Mouse (Mus musculus): Measurements from ENCODE around the gene Morc2a. TPM values are rescaled to one million over a fixed set of nuclear protein-coding genes. Genes with fewer than 3 reads are reported as not detected.

The Morc2a gene
- total RNA-seq, 2 experiments from 2014 or later, result 39.0 to 49.6 TPM

GRCm38 (mm10) chr11:3685431-3685830 lies 36.4 kb downstream of the Morc2a start:
- intact Hi-C loops (cut with DNase I), result no loop called here
- no peak overlapping the region for H3K4me3 ChIP-seq
- no peak for DNase-seq (ENCODE audit: extremely low spot score in 1 of 2, low spot score in 2 of 2)
- 0 out of 2 replicates have a peak overlapping the region, but pooled peaks have one; percentile 24 for H3K27ac ChIP-seq
- TF ChIP-seq CTCF (IDR thresholded peaks at IDR 0.05), result no peak

- TF ChIP-seq CTCF (IDR thresholded peaks at IDR 0.05), result no peak
- DNase-seq (ENCODE audit: extremely low spot score in 1 of 2, low spot score in 2 of 2), result no peak
- intact Hi-C loops (cut with DNase I), result no loop called here
- Histone ChIP-seq H3K27ac (peak overlapping the region; percentile 34; the same call in 1 of the 2 replicates), H3K4me3 (no peak overlapping the region)
Measured at GRCm38 (mm10) chr11:3686318-3686717, 37.3 kb downstream of the Morc2a start.

- no peak for TF ChIP-seq CTCF (IDR thresholded peaks at IDR 0.05)
Measured at GRCm38 (mm10) chr11:3686885-3687284, 37.9 kb downstream of the Morc2a start.

GRCm38 (mm10) chr11:3691746-3692145 lies 42.8 kb downstream of the Morc2a start:
- no peak for DNase-seq (ENCODE audit: extremely low spot score in 1 of 2, low spot score in 2 of 2)
- H3K4me3 ChIP-seq, result no peak overlapping the region
- H3K27ac ChIP-seq, result no peak overlapping the region
- intact Hi-C loops (cut with DNase I), result no loop called here
- TF ChIP-seq CTCF (IDR thresholded peaks at IDR 0.05), result no peak

More at GRCm38 (mm10) chr11:3686885-3687284, 37.9 kb downstream of the Morc2a start:
- intact Hi-C loops (cut with DNase I), result no loop called here
- no peak overlapping the region for H3K4me3 ChIP-seq
- peak overlapping the region; percentile 34; the same call in 1 of the 2 replicates for H3K27ac ChIP-seq
- no peak for DNase-seq (ENCODE audit: extremely low spot score in 1 of 2, low spot score in 2 of 2)

- DNase-seq (ENCODE audit: extremely low spot score in 1 of 2, low spot score in 2 of 2), result no peak
- TF ChIP-seq CTCF (IDR thresholded peaks at IDR 0.05), result peak; percentile 16; the same call in 1 of the 2 replicates
- no peak overlapping the region for H3K27ac ChIP-seq
- no peak overlapping the region for H3K4me3 ChIP-seq
- intact Hi-C loops (cut with DNase I), result loop anchor here (5.0 kb wide), 1 partner anchor 91 kb away; no protein-coding TSS in a partner anchor
Measured at GRCm38 (mm10) chr11:3696086-3696616, 47.2 kb downstream of the Morc2a start.

GRCm38 (mm10) chr11:3697441-3697840 lies 48.5 kb downstream of the Morc2a start:
- no peak overlapping the region for H3K4me3 ChIP-seq
- H3K27ac ChIP-seq, result no peak overlapping the region
- intact Hi-C loops (cut with DNase I), result loop anchor here (5.0 kb wide), 1 partner anchor 90 kb away; no protein-coding TSS in a partner anchor
- TF ChIP-seq CTCF (IDR thresholded peaks at IDR 0.05), result peak; percentile 41
- DNase-seq (ENCODE audit: extremely low spot score in 1 of 2, low spot score in 2 of 2), result no peak

- intact Hi-C loops (cut with DNase I), result no loop called here
- no peak for DNase-seq (ENCODE audit: extremely low spot score in 1 of 2, low spot score in 2 of 2)
- Histone ChIP-seq H3K4me3 (no peak overlapping the region), H3K27ac (no peak overlapping the region)
- no peak for TF ChIP-seq CTCF (IDR thresholded peaks at IDR 0.05)
Measured at GRCm38 (mm10) chr11:3703089-3703992, 54.4 kb downstream of the Morc2a start.

GRCm38 (mm10) chr11:3704404-3704803 lies 55.4 kb downstream of the Morc2a start:
- no peak overlapping the region for H3K27ac ChIP-seq
- H3K4me3 ChIP-seq, result no peak overlapping the region
- intact Hi-C loops (cut with DNase I), result no loop called here
- no peak for TF ChIP-seq CTCF (IDR thresholded peaks at IDR 0.05)
- no peak for DNase-seq (ENCODE audit: extremely low spot score in 1 of 2, low spot score in 2 of 2)

- TF ChIP-seq CTCF (IDR thresholded peaks at IDR 0.05), result no peak
Measured at GRCm38 (mm10) chr11:3707057-3707456, 58.1 kb downstream of the Morc2a start.

GRCm38 (mm10) chr11:3710203-3710602 lies 61.2 kb downstream of the Morc2a start:
- no peak for DNase-seq (ENCODE audit: extremely low spot score in 1 of 2, low spot score in 2 of 2)

More at GRCm38 (mm10) chr11:3707057-3707456, 58.1 kb downstream of the Morc2a start:
- no peak for DNase-seq (ENCODE audit: extremely low spot score in 1 of 2, low spot score in 2 of 2)
- no peak overlapping the region for H3K4me3 ChIP-seq
- intact Hi-C loops (cut with DNase I), result no loop called here
- no peak overlapping the region for H3K27ac ChIP-seq

GRCm38 (mm10) chr11:3714486-3714885 lies 65.5 kb downstream of the Morc2a start:
- peak; percentile 69 to 81 for DNase-seq (ENCODE audit: extremely low spot score in 1 of 2, low spot score in 2 of 2)
- no peak overlapping the region for H3K27ac ChIP-seq
- intact Hi-C loops (cut with DNase I), result loop anchor here (1.0 to 5.0 kb wide), 3 partner anchors 72 to 198 kb away; partner anchors contain the start of gene Slc35e4
- TF ChIP-seq CTCF (IDR thresholded peaks at IDR 0.05), result peak; percentile 88
- no peak overlapping the region for H3K4me3 ChIP-seq

More at GRCm38 (mm10) chr11:3710203-3710602, 61.2 kb downstream of the Morc2a start:
- TF ChIP-seq CTCF (IDR thresholded peaks at IDR 0.05), result no peak
- no peak overlapping the region for H3K4me3 ChIP-seq
- H3K27ac ChIP-seq, result no peak overlapping the region
- intact Hi-C loops (cut with DNase I), result loop anchor here (5.0 kb wide), 2 partner anchors 167 to 202 kb away; partner anchors contain the start of gene Slc35e4

- no peak for DNase-seq (ENCODE audit: extremely low spot score in 1 of 2, low spot score in 2 of 2)
- intact Hi-C loops (cut with DNase I), result no loop called here
- no peak overlapping the region for H3K27ac ChIP-seq
- H3K4me3 ChIP-seq, result no peak overlapping the region
- TF ChIP-seq CTCF (IDR thresholded peaks at IDR 0.05), result no peak
Measured at GRCm38 (mm10) chr11:3716662-3717061, 67.7 kb downstream of the Morc2a start.
